Mouse (Mus musculus): Measurements from ENCODE around the gene Gfi1b. TPM values are rescaled to one million over a fixed set of nuclear protein-coding genes. Genes with fewer than 3 reads are reported as not detected.

The Gfi1b gene
- polyA plus RNA-seq, 1 experiment from 2014 or later, result 0.40 TPM

GRCm38 (mm10) chr2:28616358-28616757 lies 5.4 kb downstream of the Gfi1b start:
- H3K27ac ChIP-seq (replicated peaks), result no peak overlapping the region
- ATAC-seq (ENCODE audit: low FRiP score, low TSS enrichment), result no peak
- no peaks in the 10 kb centered on the region for H3K9me3 ChIP-seq (ENCODE audit: control insufficient read depth, low read length)
- no peak overlapping the region for H3K4me3 ChIP-seq (ENCODE audit: low read depth, low read length)
- 48% methylated on average over 5 of the region's 5 CpGs for WGBS
- H3K4me2 ChIP-seq (replicated peaks; ENCODE audit: low read depth), result no peak overlapping the region
- DNase-seq (ENCODE audit: low spot score), result no peak
- no peaks in the 10 kb centered on the region for H3K36me3 ChIP-seq (ENCODE audit: control insufficient read depth, insufficient read depth, low read length)
- TF ChIP-seq EP300 (optimal IDR thresholded peaks at IDR 0.05), result no peak
- peak; percentile 51 for TF ChIP-seq CTCF (IDR thresholded peaks at IDR 0.05; ENCODE audit: low read depth)
- H3K9ac ChIP-seq (ENCODE audit: low read length), result no peak overlapping the region
- no peaks in the 10 kb centered on the region for H3K27me3 ChIP-seq (ENCODE audit: control insufficient read depth, insufficient read depth, low read length)
- H3K4me1 ChIP-seq (replicated peaks; ENCODE audit: control insufficient read depth, insufficient read depth), result no peaks in the 10 kb centered on the region

GRCm38 (mm10) chr2:28613599-28613998 lies 8.2 kb downstream of the Gfi1b start:
- 90% methylated on average over 10 of the region's 10 CpGs for WGBS
- ATAC-seq (ENCODE audit: low FRiP score, low TSS enrichment), result no peak
- Histone ChIP-seq H3K4me3 (ENCODE audit: low read depth, low read length) (no peak overlapping the region), H3K27me3 (ENCODE audit: control insufficient read depth, insufficient read depth, low read length) (no peaks in the 10 kb centered on the region), H3K4me2 (replicated peaks; ENCODE audit: low read depth) (no peak overlapping the region), H3K27ac (replicated peaks) (no peak overlapping the region), H3K9ac (ENCODE audit: low read length) (no peak overlapping the region), H3K36me3 (ENCODE audit: control insufficient read depth, insufficient read depth, low read length) (no peaks in the 10 kb centered on the region), H3K4me1 (replicated peaks; ENCODE audit: control insufficient read depth, insufficient read depth) (no peaks in the 10 kb centered on the region), H3K9me3 (ENCODE audit: control insufficient read depth, low read length) (no peaks in the 10 kb centered on the region)
- no peak for TF ChIP-seq CTCF (IDR thresholded peaks at IDR 0.05; ENCODE audit: low read depth)
- TF ChIP-seq EP300 (optimal IDR thresholded peaks at IDR 0.05), result no peak
- DNase-seq (ENCODE audit: low spot score), result no peak

GRCm38 (mm10) chr2:28612436-28613063 lies 9.2 kb downstream of the Gfi1b start:
- DNase-seq (ENCODE audit: low spot score), result no peak
- 75% methylated on average over 10 of the region's 10 CpGs for WGBS
- Histone ChIP-seq H3K4me2 (replicated peaks; ENCODE audit: low read depth) (no peak overlapping the region), H3K36me3 (ENCODE audit: control insufficient read depth, insufficient read depth, low read length) (no peaks in the 10 kb centered on the region), H3K4me3 (ENCODE audit: low read depth, low read length) (no peak overlapping the region), H3K9ac (ENCODE audit: low read length) (no peak overlapping the region), H3K27ac (replicated peaks) (no peak overlapping the region), H3K27me3 (ENCODE audit: control insufficient read depth, insufficient read depth, low read length) (no peaks in the 10 kb centered on the region), H3K4me1 (replicated peaks; ENCODE audit: control insufficient read depth, insufficient read depth) (no peaks in the 10 kb centered on the region), H3K9me3 (ENCODE audit: control insufficient read depth, low read length) (no peaks in the 10 kb centered on the region)
- no peak for TF ChIP-seq EP300 (optimal IDR thresholded peaks at IDR 0.05)
- no peak for TF ChIP-seq CTCF (IDR thresholded peaks at IDR 0.05; ENCODE audit: low read depth)
- no peak for ATAC-seq (ENCODE audit: low FRiP score, low TSS enrichment)

- Histone ChIP-seq H3K27me3 (ENCODE audit: control insufficient read depth, insufficient read depth, low read length) (no peaks in the 10 kb centered on the region), H3K9ac (ENCODE audit: low read length) (no peak overlapping the region), H3K4me2 (replicated peaks; ENCODE audit: low read depth) (no peak overlapping the region), H3K27ac (replicated peaks) (no peak overlapping the region), H3K9me3 (ENCODE audit: control insufficient read depth, low read length) (no peaks in the 10 kb centered on the region), H3K36me3 (ENCODE audit: control insufficient read depth, insufficient read depth, low read length) (no peaks in the 10 kb centered on the region), H3K4me3 (ENCODE audit: low read depth, low read length) (no peak overlapping the region), H3K4me1 (replicated peaks; ENCODE audit: control insufficient read depth, insufficient read depth) (no peaks in the 10 kb centered on the region)
- DNase-seq (ENCODE audit: low spot score), result no peak
- ATAC-seq (ENCODE audit: low FRiP score, low TSS enrichment), result no peak
- WGBS, result 78% methylated on average over 17 of the region's 17 CpGs
- TF ChIP-seq CTCF (IDR thresholded peaks at IDR 0.05; ENCODE audit: low read depth) (no peak), EP300 (optimal IDR thresholded peaks at IDR 0.05) (no peak)
These were observed 10.4 kb downstream of the Gfi1b start for GRCm38 (mm10) chr2:28611407-28611787.

GRCm38 (mm10) chr2:28610716-28611406 lies 10.9 kb downstream of the Gfi1b start:
- DNase-seq (ENCODE audit: low spot score) (no peak), ATAC-seq (ENCODE audit: low FRiP score, low TSS enrichment) (no peak)
- Histone ChIP-seq H3K36me3 (ENCODE audit: control insufficient read depth, insufficient read depth, low read length) (no peaks in the 10 kb centered on the region), H3K27me3 (ENCODE audit: control insufficient read depth, insufficient read depth, low read length) (no peaks in the 10 kb centered on the region), H3K4me1 (replicated peaks; ENCODE audit: control insufficient read depth, insufficient read depth) (no peaks in the 10 kb centered on the region), H3K27ac (replicated peaks) (no peak overlapping the region), H3K4me2 (replicated peaks; ENCODE audit: low read depth) (no peak overlapping the region), H3K9me3 (ENCODE audit: control insufficient read depth, low read length) (no peaks in the 10 kb centered on the region), H3K4me3 (ENCODE audit: low read depth, low read length) (no peak overlapping the region), H3K9ac (ENCODE audit: low read length) (no peak overlapping the region)
- WGBS, result 77% methylated on average over 12 of the region's 12 CpGs
- TF ChIP-seq CTCF (IDR thresholded peaks at IDR 0.05; ENCODE audit: low read depth) (no peak), EP300 (optimal IDR thresholded peaks at IDR 0.05) (no peak)

GRCm38 (mm10) chr2:28609851-28610250 lies 11.9 kb downstream of the Gfi1b start:
- H3K4me2 ChIP-seq (replicated peaks; ENCODE audit: low read depth), result no peak overlapping the region
- no peaks in the 10 kb centered on the region for H3K9me3 ChIP-seq (ENCODE audit: control insufficient read depth, low read length)
- H3K36me3 ChIP-seq (ENCODE audit: control insufficient read depth, insufficient read depth, low read length), result no peaks in the 10 kb centered on the region
- H3K27ac ChIP-seq (replicated peaks), result no peak overlapping the region
- 64% methylated on average over 10 of the region's 10 CpGs for WGBS
- no peaks in the 10 kb centered on the region for H3K27me3 ChIP-seq (ENCODE audit: control insufficient read depth, insufficient read depth, low read length)
- TF ChIP-seq CTCF (IDR thresholded peaks at IDR 0.05; ENCODE audit: low read depth) (no peak), EP300 (optimal IDR thresholded peaks at IDR 0.05) (no peak)
- no peak overlapping the region for H3K4me3 ChIP-seq (ENCODE audit: low read depth, low read length)
- no peak overlapping the region for H3K9ac ChIP-seq (ENCODE audit: low read length)
- ATAC-seq (ENCODE audit: low FRiP score, low TSS enrichment) (no peak; the same call in 1 of the 2 replicates), DNase-seq (ENCODE audit: low spot score) (peak; percentile 56)
- no peaks in the 10 kb centered on the region for H3K4me1 ChIP-seq (replicated peaks; ENCODE audit: control insufficient read depth, insufficient read depth)
